Mouse (Mus musculus) MEL (cell line): ENCODE data around the gene Ranbp1.

Experiments used
- ELF1 ChIP-seq: IDR thresholded peaks from 2 replicates; pipeline ENCODE4 v1.6.1; 2014; ENCODE audit warnings: low read depth, mild to moderate bottlenecking, inconsistent platforms, low read length, improper control_type of control experiment, moderate library complexity
- JUND ChIP-seq: IDR thresholded peaks from 2 replicates; pipeline ENCODE4 v1.6.1; 2011; ENCODE audit warnings: low read depth, mild to moderate bottlenecking, improper control_type of control experiment, low read length
- MEF2A ChIP-seq: IDR thresholded peaks from 2 replicates; pipeline ENCODE4 v1.6.1; 2014; ENCODE audit warnings: low read depth, mild to moderate bottlenecking, inconsistent platforms, low read length, improper control_type of control experiment; ENCODE audit not compliant: poor library complexity, insufficient replicate concordance, severe bottlenecking; ENCODE audit errors: extremely low read depth
- POLR2A ChIP-seq, 2 experiments: IDR thresholded peaks; 2 replicates each; pipeline ENCODE4 v1.6.1; 2011 to 2012; ENCODE audit warnings: low read length in 2 of 2, mild to moderate bottlenecking in 2 of 2, control low read depth in 1 of 2, improper control_type of control experiment in 1 of 2, low read depth in 1 of 2, moderate library complexity in 1 of 2; ENCODE audit not compliant: control insufficient read depth in 1 of 2, insufficient read depth in 1 of 2, poor library complexity in 1 of 2
- POLR2AphosphoS5 ChIP-seq: IDR thresholded peaks from 2 replicates; pipeline ENCODE4 v1.6.1; 2012; ENCODE audit warnings: low read depth, borderline replicate concordance, mild to moderate bottlenecking, inconsistent platforms, low read length, moderate library complexity, mixed read lengths
- RCOR1 ChIP-seq: IDR thresholded peaks from 2 replicates; pipeline ENCODE4 v1.6.1; 2012; ENCODE audit warnings: low read depth, mild to moderate bottlenecking, inconsistent platforms, low read length, improper control_type of control experiment
- TAL1 ChIP-seq: IDR thresholded peaks from 2 replicates; pipeline ENCODE4 v1.6.1; 2012; ENCODE audit warnings: mild to moderate bottlenecking, inconsistent platforms, low read length, moderate library complexity, mixed read lengths
- ZC3H11A ChIP-seq: IDR thresholded peaks from 2 replicates; pipeline ENCODE4 v1.6.1; 2012; ENCODE audit warnings: low read depth, mild to moderate bottlenecking, inconsistent platforms, low read length, improper control_type of control experiment

- TF ChIP-seq JUND, result no peak
- TF ChIP-seq POLR2A (IDR thresholded peaks at IDR 0.05; ENCODE audit: control insufficient read depth in 1 of 2, insufficient read depth in 1 of 2, low read depth in 1 of 2, low read length in 2 of 2, poor library complexity in 1 of 2), result no peak
- TF ChIP-seq TAL1, result no peak
- no peak for TF ChIP-seq ZC3H11A
- no peak for TF ChIP-seq ELF1
- no peak for TF ChIP-seq RCOR1
- no peak for TF ChIP-seq POLR2AphosphoS5
- TF ChIP-seq MEF2A, result no peak
Measured at GRCm38 (mm10) chr16:18227897-18228422, 20.6 kb downstream of the Ranbp1 start.
